Mouse (Mus musculus) hindbrain, postnatal 0 days (tissue): ENCODE results near the gene Tenm2. TPM values are rescaled to one million over a fixed set of nuclear protein-coding genes. Genes with fewer than 3 reads are reported as not detected.

Experiments used
- ATAC-seq: fragments of 200-750 bp; cut with Nextera tagmentation; 2 replicates; pipeline ENCODE4 v1.8.0; 2017; ENCODE audit warnings: mild to moderate bottlenecking, moderate TSS enrichment, moderate library complexity
- DNase-seq: peaks from one replicate; pipeline ENCODE4 v3.0.0-alpha.2; 2015; ENCODE audit warnings: low spot score
- H3K27ac ChIP-seq: fragments of 300-500 bp; sonication (generic); 2 replicates; pipeline ENCODE4 v1.5.1; 2014; ENCODE audit warnings: mild to moderate bottlenecking
- H3K27me3 ChIP-seq: fragments of 300-500 bp; sonication (generic); 2 replicates; pipeline ENCODE4 v1.6.1; 2014; ENCODE audit warnings: low read length, mixed read lengths; ENCODE audit not compliant: insufficient read depth
- H3K36me3 ChIP-seq: fragments of 300-500 bp; sonication (generic); 2 replicates; pipeline ENCODE4 v1.6.1; 2014; ENCODE audit warnings: low read length, mixed read lengths; ENCODE audit not compliant: insufficient read depth
- H3K4me1 ChIP-seq: fragments of 300-500 bp; sonication (generic); 2 replicates; pipeline ENCODE4 v1.6.1; 2014; ENCODE audit warnings: antibody characterized with exemption, low read length, mixed read lengths; ENCODE audit not compliant: insufficient read depth
- H3K4me2 ChIP-seq: fragments of 300-500 bp; sonication (generic); 2 replicates; pipeline ENCODE4 v1.6.1; 2014; ENCODE audit warnings: low read depth, mild to moderate bottlenecking, low read length, moderate library complexity, mixed read lengths
- H3K4me3 ChIP-seq: fragments of 300-500 bp; sonication (generic); 2 replicates; pipeline ENCODE4 v1.5.1; 2014; ENCODE audit warnings: low read length
- H3K9ac ChIP-seq: fragments of 300-500 bp; sonication (generic); replicated peaks from 2 replicates; pipeline ENCODE4 v1.6.1; 2014; ENCODE audit warnings: mild to moderate bottlenecking, low read length, moderate library complexity, mixed read lengths
- H3K9me3 ChIP-seq: fragments of 300-500 bp; sonication (generic); 2 replicates; pipeline ENCODE4 v1.6.1; 2016; ENCODE audit warnings: low read length, mixed read lengths
- CTCF ChIP-seq: IDR thresholded peaks from 2 replicates; pipeline ENCODE4 v1.5.1; 2016; ENCODE audit warnings: antibody characterized with exemption, control low read depth, low read depth
- WGBS: fragments of 180-500 bp; shearing (Covaris S2); extraction: QIAGEN DNeasy Blood & Tissue Kit; methylation state at CpG from one replicate; pipeline ENCODE4 v1.1.7; 2014; 5-methylcytosine and 5-hydroxymethylcytosine counted together
- polyA plus RNA-seq: library from polyadenylated mRNA; unstranded; fragments of >200 nt; fragmentation: Nextera tagmentation; extraction: Ambion mirVana; gene quantifications from 2 replicates; pipeline ENCODE4 v1.2.1, GENCODE M21; 2015
- total RNA-seq: library from RNA; depleted of rRNA; stranded (reverse); fragments of >200 nt; gene quantifications from 2 replicates; pipeline ENCODE4 v1.2.3, GENCODE M21; 2014

The Tenm2 gene
- total and polyA plus RNA-seq, 2 experiments from 2014 or later = 30.1 to 78.0 TPM

DNA sequence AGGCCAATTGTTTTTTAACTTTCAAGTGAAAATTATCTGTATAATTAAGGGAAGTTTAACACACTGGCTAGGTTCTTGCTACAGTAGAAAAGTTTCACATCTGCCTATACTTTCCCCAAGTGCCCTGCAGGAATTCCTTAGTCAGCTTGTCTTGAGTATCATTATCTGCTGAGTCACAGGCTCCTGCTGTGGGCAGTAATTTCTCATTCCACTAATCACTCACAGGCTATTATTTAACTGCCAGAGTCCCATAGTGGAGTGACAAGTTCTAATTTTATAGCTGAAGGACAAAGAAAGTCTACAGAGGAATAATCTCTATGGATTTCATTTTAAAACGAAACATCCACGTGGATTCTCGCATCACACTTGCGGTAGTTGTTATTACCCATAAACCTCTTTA, 489.5 kb downstream of the Tenm2 start:
- no peaks in the 10 kb centered on the region for H3K4me1 ChIP-seq
- DNase-seq = no peak
- H3K9ac ChIP-seq = no peak overlapping the region
- no peak overlapping the region for H3K27ac ChIP-seq
- H3K9me3 ChIP-seq = no peaks in the 10 kb centered on the region
- no peak overlapping the region for H3K4me3 ChIP-seq
- TF ChIP-seq CTCF = no peak
- ATAC-seq = no peak
- WGBS = 64% methylated on average over 4 of the region's 4 CpGs
- H3K36me3 ChIP-seq = no peaks in the 10 kb centered on the region
- no peaks in the 10 kb centered on the region for H3K27me3 ChIP-seq
- H3K4me2 ChIP-seq = no peak overlapping the region

DNA sequence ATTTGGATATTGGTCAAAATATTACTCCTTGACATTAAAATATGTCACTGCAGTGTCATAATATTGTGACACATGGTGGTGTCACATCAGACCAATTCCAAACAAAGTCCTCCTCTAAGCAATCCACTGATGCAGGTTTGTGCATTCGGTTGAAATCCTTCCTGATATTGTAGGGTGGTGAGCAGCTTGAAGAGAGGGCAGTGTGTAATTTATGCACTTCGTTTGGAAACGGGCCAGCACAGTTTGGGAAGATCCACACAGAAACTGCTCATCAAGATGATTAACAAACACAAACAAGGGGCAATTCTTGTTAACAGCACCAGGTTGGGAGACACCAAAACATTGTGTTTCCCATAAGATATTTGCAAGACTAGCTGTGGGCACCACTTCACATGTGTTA, 508.0 kb downstream of the Tenm2 start:
- Histone ChIP-seq H3K27me3 (no peaks in the 10 kb centered on the region), H3K4me2 (no peak overlapping the region), H3K4me1 (no peaks in the 10 kb centered on the region), H3K4me3 (no peak overlapping the region), H3K9me3 (no peaks in the 10 kb centered on the region), H3K36me3 (no peaks in the 10 kb centered on the region), H3K9ac (no peak overlapping the region), H3K27ac (no peak overlapping the region)
- TF ChIP-seq CTCF = no peak
- no peak; the same call in 1 of the 2 replicates for ATAC-seq
- 56% methylated on average over 3 of the region's 3 CpGs for WGBS
- DNase-seq = peak; percentile 56

DNA sequence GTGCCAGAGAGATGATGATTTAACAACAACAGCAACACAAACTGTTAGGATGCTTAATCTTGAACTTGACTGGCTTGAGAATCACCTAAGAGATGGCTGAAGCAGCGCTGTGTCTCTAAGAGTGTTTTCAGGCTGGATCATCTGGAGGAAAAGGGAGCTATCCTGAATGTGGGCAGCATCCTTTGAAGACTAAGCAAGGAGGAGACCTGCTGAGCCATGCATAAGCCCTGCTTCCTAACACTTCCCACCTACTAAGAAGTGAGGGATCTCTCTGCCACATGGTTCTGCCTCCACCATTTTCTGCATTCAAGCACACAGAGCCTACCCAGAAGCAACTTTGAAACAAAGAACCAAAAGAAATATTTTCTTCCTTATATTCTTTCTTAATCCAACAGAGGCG, 532.9 kb downstream of the Tenm2 start:
- Histone ChIP-seq H3K36me3 (no peaks in the 10 kb centered on the region), H3K27ac (no peak overlapping the region), H3K27me3 (no peaks in the 10 kb centered on the region), H3K9ac (no peak overlapping the region), H3K9me3 (no peaks in the 10 kb centered on the region), H3K4me1 (no peaks in the 10 kb centered on the region), H3K4me2 (no peak overlapping the region), H3K4me3 (no peak overlapping the region)
- no peak for DNase-seq
- WGBS = 93% methylated on average over 2 of the region's 2 CpGs
- ATAC-seq = no peak
- TF ChIP-seq CTCF = no peak

DNA sequence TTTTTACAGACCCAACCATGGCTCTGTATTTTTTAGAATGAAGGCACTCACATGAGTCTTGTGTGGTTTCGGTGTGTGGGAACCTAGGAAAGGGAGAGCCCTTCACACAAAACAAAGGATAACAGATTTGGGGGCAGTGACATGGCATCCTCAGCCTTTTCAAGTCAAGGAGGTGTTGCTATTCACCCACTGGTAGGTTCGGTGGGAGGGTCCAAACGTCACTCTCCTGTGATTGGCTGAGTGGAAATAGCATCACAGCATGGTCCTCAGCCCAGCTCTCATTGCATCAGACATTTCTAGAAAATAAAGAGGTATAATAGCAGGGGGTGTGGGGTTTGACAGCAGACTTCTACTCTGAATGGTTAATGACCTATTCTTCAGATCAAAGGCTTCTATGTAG, 534.8 kb downstream of the Tenm2 start:
- no peaks in the 10 kb centered on the region for H3K27me3 ChIP-seq
- no peak overlapping the region for H3K4me3 ChIP-seq
- no peak for TF ChIP-seq CTCF
- H3K4me2 ChIP-seq = no peak overlapping the region
- WGBS = 71% methylated on average over 3 of the region's 3 CpGs
- H3K4me1 ChIP-seq = no peaks in the 10 kb centered on the region
- no peak for ATAC-seq
- DNase-seq = no peak
- no peaks in the 10 kb centered on the region for H3K9me3 ChIP-seq
- H3K9ac ChIP-seq = no peak overlapping the region
- no peak overlapping the region for H3K27ac ChIP-seq
- H3K36me3 ChIP-seq = no peaks in the 10 kb centered on the region

DNA sequence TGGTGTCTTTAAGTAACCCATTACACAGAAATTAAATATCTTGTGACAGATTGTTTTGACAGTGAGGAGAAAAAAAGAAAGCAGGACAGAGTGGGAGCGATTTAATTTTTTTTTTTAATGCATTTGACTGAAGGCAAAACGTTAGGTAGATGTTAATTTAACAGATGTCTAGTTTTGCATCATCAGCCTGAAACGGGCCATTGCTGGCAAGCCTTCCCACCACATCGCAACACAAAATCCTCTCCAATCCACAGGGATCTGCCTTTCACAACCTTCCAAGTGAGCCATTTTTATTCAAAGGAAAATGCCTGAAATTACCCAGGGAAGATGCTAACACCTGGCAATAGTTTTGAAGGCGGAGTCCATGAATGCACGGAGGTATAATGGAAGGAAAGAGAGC, 535.6 kb downstream of the Tenm2 start:
- Histone ChIP-seq H3K4me1 (no peaks in the 10 kb centered on the region), H3K36me3 (no peaks in the 10 kb centered on the region), H3K4me3 (no peak overlapping the region), H3K27ac (no peak overlapping the region), H3K4me2 (no peak overlapping the region), H3K9ac (no peak overlapping the region), H3K27me3 (no peaks in the 10 kb centered on the region), H3K9me3 (no peaks in the 10 kb centered on the region)
- WGBS = 67% methylated on average over 6 of the region's 6 CpGs
- no peak for TF ChIP-seq CTCF
- no peak for DNase-seq
- ATAC-seq = no peak

DNA sequence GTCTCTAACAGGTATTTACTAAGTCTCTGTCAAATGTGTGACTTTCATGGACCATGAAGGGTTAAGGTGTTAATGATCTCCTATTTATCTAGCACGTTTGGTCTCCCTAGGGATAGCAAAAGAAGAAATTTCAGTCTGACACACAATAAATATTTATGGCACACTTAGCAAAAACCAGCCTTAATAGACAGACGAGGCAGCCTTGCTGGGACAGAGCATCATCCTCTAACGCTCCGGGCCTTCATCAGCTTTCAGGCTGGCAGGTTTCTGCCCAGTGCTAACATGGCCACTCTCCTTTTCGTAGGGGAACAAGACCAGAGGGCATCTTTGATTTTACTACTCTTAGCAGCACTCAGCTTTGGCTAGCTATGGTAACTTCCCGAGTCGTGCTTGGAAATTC, 537.5 kb downstream of the Tenm2 start:
- no peak for TF ChIP-seq CTCF
- H3K36me3 ChIP-seq = no peaks in the 10 kb centered on the region
- no peak overlapping the region for H3K4me3 ChIP-seq
- no peaks in the 10 kb centered on the region for H3K9me3 ChIP-seq
- DNase-seq (no peak), ATAC-seq (no peak)
- 0 out of 2 replicates have a peak overlapping the region, but pooled peaks have one; percentile 62 for H3K27ac ChIP-seq
- H3K27me3 ChIP-seq = no peaks in the 10 kb centered on the region
- 0 out of 2 replicates have a peak, but pooled peaks cover 6% of the 10 kb centered on the region for H3K4me1 ChIP-seq
- 55% methylated on average over 7 of the region's 7 CpGs for WGBS
- H3K4me2 ChIP-seq = no peak overlapping the region
- no peak overlapping the region for H3K9ac ChIP-seq

DNA sequence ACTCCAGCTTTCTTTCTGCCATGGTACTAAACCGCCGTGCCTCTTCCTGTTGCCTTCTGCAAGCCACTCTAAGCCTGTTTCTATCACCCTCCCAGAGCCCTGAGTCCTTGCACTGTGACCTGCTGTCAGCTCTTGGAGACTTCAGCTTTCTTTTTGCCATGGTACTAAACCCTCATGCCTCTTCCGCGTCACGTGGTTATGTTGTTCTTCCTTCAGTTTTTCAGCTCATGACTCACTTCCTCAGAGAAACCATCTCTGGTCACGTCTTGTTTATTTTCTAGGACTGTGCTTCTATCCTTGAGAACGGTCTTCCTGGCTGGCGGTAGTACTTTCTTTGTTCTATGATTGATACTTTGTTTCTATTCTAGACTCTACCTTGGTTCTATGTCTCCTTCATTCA, 537.9 kb downstream of the Tenm2 start:
- H3K27me3 ChIP-seq = no peaks in the 10 kb centered on the region
- TF ChIP-seq CTCF = no peak
- H3K4me1 ChIP-seq = 0 out of 2 replicates have a peak, but pooled peaks cover 6% of the 10 kb centered on the region
- WGBS = 57% methylated on average over 8 of the region's 8 CpGs
- H3K9ac ChIP-seq = no peak overlapping the region
- H3K9me3 ChIP-seq = no peaks in the 10 kb centered on the region
- no peaks in the 10 kb centered on the region for H3K36me3 ChIP-seq
- H3K4me2 ChIP-seq = no peak overlapping the region
- peak overlapping the region; percentile 62 for H3K27ac ChIP-seq
- no peak overlapping the region for H3K4me3 ChIP-seq
- DNase-seq (no peak), ATAC-seq (no peak)
